Mouse (Mus musculus) midbrain, postnatal 0 days (tissue): ENCODE measurements around the gene Dyrk1a. TPM values are rescaled to one million over a fixed set of nuclear protein-coding genes. Genes with fewer than 3 reads are reported as not detected.

Experiments
- ATAC-seq: fragments of 200-750 bp; cut with Nextera tagmentation; 2 replicates; pipeline ENCODE4 v1.8.0; 2017; ENCODE audit warnings: moderate number of reproducible peaks, mild to moderate bottlenecking, moderate TSS enrichment, moderate library complexity; ENCODE audit not compliant: low FRiP score
- DNase-seq: peaks from one replicate; pipeline ENCODE4 v3.0.0-alpha.2; 2015; ENCODE audit warnings: low spot score
- H3K27ac ChIP-seq: fragments of 300-500 bp; sonication (generic); 2 replicates; pipeline ENCODE4 v1.5.1; 2014; ENCODE audit warnings: low read depth, mild to moderate bottlenecking, low read length, mixed read lengths
- H3K27me3 ChIP-seq: fragments of 300-500 bp; sonication (generic); 2 replicates; pipeline ENCODE4 v1.6.1; 2014; ENCODE audit warnings: low read length, control low read depth, mixed read lengths; ENCODE audit not compliant: insufficient read depth
- H3K36me3 ChIP-seq: fragments of 300-500 bp; sonication (generic); 2 replicates; pipeline ENCODE4 v1.6.1; 2014; ENCODE audit warnings: low read length, control low read depth, mixed read lengths; ENCODE audit not compliant: insufficient read depth
- H3K4me1 ChIP-seq: fragments of 300-500 bp; sonication (generic); 2 replicates; pipeline ENCODE4 v1.6.1; 2014; ENCODE audit warnings: mild to moderate bottlenecking, control low read depth, antibody characterized with exemption, low read length, mixed read lengths; ENCODE audit not compliant: insufficient read depth
- H3K4me2 ChIP-seq: fragments of 300-500 bp; sonication (generic); 2 replicates; pipeline ENCODE4 v1.6.1; 2014; ENCODE audit warnings: low read depth, mild to moderate bottlenecking, low read length, mixed read lengths; ENCODE audit not compliant: poor library complexity, severe bottlenecking
- H3K4me3 ChIP-seq: fragments of 300-500 bp; sonication (generic); 2 replicates; pipeline ENCODE4 v1.5.1; 2014; ENCODE audit warnings: low read depth, mild to moderate bottlenecking, low read length, moderate library complexity
- H3K9ac ChIP-seq: fragments of 300-500 bp; sonication (generic); replicated peaks from 2 replicates; pipeline ENCODE4 v1.6.1; 2014; ENCODE audit warnings: mild to moderate bottlenecking, low read length, moderate library complexity, mixed read lengths; ENCODE audit not compliant: poor library complexity, severe bottlenecking
- H3K9me3 ChIP-seq: fragments of 300-500 bp; sonication (generic); 2 replicates; pipeline ENCODE4 v1.6.1; 2016; ENCODE audit warnings: low read length, control low read depth
- CTCF ChIP-seq: IDR thresholded peaks from 2 replicates; pipeline ENCODE4 v1.5.1; 2016; ENCODE audit warnings: antibody characterized with exemption, mild to moderate bottlenecking
- WGBS: fragments of 180-500 bp; shearing (Covaris S2); extraction: QIAGEN DNeasy Blood & Tissue Kit; methylation state at CpG from one replicate; pipeline ENCODE4 v1.1.7; 2014; 5-methylcytosine and 5-hydroxymethylcytosine counted together
- polyA plus RNA-seq: library from polyadenylated mRNA; unstranded; fragments of >200 nt; fragmentation: Nextera tagmentation; extraction: Ambion mirVana; gene quantifications from 2 replicates; pipeline ENCODE4 v1.2.1, GENCODE M21; 2015
- total RNA-seq: library from RNA; depleted of rRNA; stranded (reverse); fragments of >200 nt; gene quantifications from 2 replicates; pipeline ENCODE4 v1.2.3, GENCODE M21; 2014

The Dyrk1a gene
- total and polyA plus RNA-seq, 2 experiments from 2014 or later = 13.7 to 94.2 TPM

DNA sequence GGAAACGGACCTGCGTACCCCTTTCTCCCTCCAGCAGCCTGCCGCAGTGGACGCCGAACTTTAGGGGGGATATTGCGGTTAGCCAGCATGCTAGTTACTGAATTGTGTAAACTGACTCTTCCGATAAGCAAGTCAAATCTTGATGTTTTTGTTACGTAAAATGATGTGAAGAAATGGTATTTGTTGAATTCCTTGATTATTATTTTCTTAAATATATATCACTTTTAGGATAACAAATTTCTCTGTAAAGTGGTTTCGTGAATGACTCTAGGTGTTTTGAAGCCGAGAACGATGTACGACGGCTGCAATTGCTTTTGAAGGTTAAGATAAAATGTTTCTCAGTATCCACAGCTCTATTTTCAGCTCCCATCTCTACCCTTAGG lies 42.7 kb upstream of the Dyrk1a start:
- H3K4me2 ChIP-seq = peak overlapping the region; percentile 63
- no peak for TF ChIP-seq CTCF
- no peaks in the 10 kb centered on the region for H3K27me3 ChIP-seq
- DNase-seq (no peak), ATAC-seq (no peak)
- peak overlapping the region; percentile 96 for H3K27ac ChIP-seq
- H3K4me3 ChIP-seq = peak overlapping the region; percentile 79
- H3K4me1 ChIP-seq = 0 out of 2 replicates have a peak, but pooled peaks cover 6% of the 10 kb centered on the region
- peak overlapping the region; percentile 95 for H3K9ac ChIP-seq
- no peaks in the 10 kb centered on the region for H3K36me3 ChIP-seq
- WGBS = 4% methylated on average over 13 of the region's 13 CpGs
- H3K9me3 ChIP-seq = no peaks in the 10 kb centered on the region

- Histone ChIP-seq H3K4me2 (peak overlapping the region; percentile 63), H3K9me3 (no peaks in the 10 kb centered on the region), H3K9ac (peak overlapping the region; percentile 95), H3K27me3 (no peaks in the 10 kb centered on the region), H3K4me1 (0 out of 2 replicates have a peak, but pooled peaks cover 6% of the 10 kb centered on the region), H3K27ac (peak overlapping the region; percentile 96), H3K4me3 (peak overlapping the region; percentile 79), H3K36me3 (no peaks in the 10 kb centered on the region)
- WGBS = 61% methylated on average over 3 of the region's 3 CpGs
- DNase-seq (no peak), ATAC-seq (no peak)
- no peak for TF ChIP-seq CTCF
These were observed 42.3 kb upstream of the Dyrk1a start for GRCm38 (mm10) chr16:94527546-94527945.

DNA sequence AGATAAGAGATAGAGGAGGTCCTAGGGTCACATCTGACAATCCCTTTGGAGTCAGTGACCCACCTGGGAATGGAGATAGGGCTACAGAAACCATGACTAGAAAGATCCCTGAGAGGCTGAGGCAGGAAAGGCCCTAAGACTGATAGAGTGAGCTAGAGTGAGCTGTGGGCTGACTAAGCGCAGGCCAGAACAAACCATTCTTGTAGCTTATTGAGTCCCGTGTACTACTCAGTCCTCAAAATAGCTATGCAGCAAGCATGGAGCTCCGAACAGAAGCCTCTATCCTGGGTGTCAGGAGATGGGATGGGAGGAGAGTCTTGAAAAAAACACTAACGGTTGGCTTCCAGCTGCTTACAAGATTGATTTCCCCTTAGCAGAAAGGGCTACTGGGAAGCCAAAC lies 38.5 kb upstream of the Dyrk1a start:
- ATAC-seq (no peak), DNase-seq (no peak)
- 90% methylated on average over 4 of the region's 4 CpGs for WGBS

DNA sequence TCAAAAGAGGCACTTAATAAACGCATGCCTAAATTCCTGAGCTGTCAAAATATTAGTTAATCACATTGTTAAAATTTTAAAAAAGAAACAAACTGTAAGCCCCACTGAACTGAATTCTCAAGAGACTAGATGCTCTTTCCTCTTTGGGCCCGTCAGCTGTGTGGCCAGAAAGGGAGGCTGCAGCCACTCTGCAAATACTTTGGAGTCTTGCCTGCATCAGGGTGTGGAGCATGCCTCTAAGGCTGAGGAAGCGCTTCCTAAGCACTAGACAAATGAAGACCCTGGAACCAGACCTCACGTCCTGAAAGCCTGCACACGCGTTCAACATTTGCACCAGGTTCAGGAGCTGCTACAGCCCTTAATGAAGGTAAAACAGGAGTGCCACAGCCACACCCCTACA lies 36.1 kb upstream of the Dyrk1a start:
- no peak overlapping the region for H3K4me2 ChIP-seq
- H3K9ac ChIP-seq = no peak overlapping the region
- no peak overlapping the region for H3K4me3 ChIP-seq
- H3K4me1 ChIP-seq = no peaks in the 10 kb centered on the region
- H3K36me3 ChIP-seq = no peaks in the 10 kb centered on the region
- no peaks in the 10 kb centered on the region for H3K27me3 ChIP-seq
- 81% methylated on average over 6 of the region's 6 CpGs for WGBS
- TF ChIP-seq CTCF = no peak
- H3K9me3 ChIP-seq = no peaks in the 10 kb centered on the region
- no peak for DNase-seq
- H3K27ac ChIP-seq = no peak overlapping the region
- no peak for ATAC-seq

More for the DNA sequence above, 38.5 kb upstream of the Dyrk1a start:
- Histone ChIP-seq H3K36me3 (no peaks in the 10 kb centered on the region), H3K27me3 (no peaks in the 10 kb centered on the region), H3K4me1 (no peaks in the 10 kb centered on the region), H3K27ac (no peak overlapping the region), H3K4me2 (no peak overlapping the region), H3K4me3 (no peak overlapping the region), H3K9ac (no peak overlapping the region), H3K9me3 (no peaks in the 10 kb centered on the region)
- no peak for TF ChIP-seq CTCF

- ATAC-seq = no peak
- H3K36me3 ChIP-seq = no peaks in the 10 kb centered on the region
- WGBS = 92% methylated on average over 5 of the region's 5 CpGs
These were observed 34.1 kb upstream of the Dyrk1a start for GRCm38 (mm10) chr16:94535716-94536115.

DNA sequence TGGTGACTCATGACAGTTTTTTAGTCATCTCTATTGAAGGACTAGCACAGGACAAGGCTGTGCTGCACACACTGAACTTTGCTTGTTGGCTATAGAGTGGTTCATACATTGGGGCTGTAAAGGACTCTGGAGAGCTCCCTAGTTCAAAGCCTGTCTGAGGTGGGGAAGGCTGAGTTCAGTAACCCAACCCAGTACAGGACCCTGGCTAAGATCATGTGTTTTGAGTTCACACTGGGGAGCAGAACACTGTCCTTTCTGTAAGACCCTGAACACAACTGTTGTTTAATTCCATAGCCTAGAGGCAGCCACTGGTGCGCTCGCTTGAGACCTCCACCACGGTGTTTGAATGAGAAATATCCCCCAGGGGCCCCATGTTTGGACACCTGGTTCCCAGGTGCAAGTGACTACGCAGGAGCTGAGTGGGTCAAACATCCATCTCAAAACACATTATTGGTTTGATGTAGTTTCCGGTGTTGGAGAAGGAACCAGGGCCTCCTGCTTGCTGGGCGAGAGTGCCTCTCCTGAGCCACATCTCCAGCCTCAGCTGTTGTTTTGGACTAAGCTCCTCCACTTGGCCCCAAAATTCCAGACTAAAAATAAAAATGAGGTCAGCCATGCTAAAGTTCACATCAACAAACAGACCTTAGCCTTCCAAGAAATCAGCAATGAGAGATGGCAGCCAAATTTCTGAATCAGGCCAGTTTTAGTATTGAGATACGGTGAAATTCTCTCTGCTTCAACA lies 33.2 kb upstream of the Dyrk1a start:
- Histone ChIP-seq H3K27ac (no peak overlapping the region), H3K36me3 (no peaks in the 10 kb centered on the region), H3K9ac (no peak overlapping the region), H3K27me3 (no peaks in the 10 kb centered on the region), H3K4me2 (no peak overlapping the region), H3K4me3 (no peak overlapping the region), H3K4me1 (no peaks in the 10 kb centered on the region), H3K9me3 (no peaks in the 10 kb centered on the region)
- 84% methylated on average over 7 of the region's 7 CpGs for WGBS
- DNase-seq = no peak
- no peak for ATAC-seq
- TF ChIP-seq CTCF = no peak

More at GRCm38 (mm10) chr16:94535716-94536115, 34.1 kb upstream of the Dyrk1a start:
- no peak overlapping the region for H3K9ac ChIP-seq
- H3K4me3 ChIP-seq = no peak overlapping the region
- no peak overlapping the region for H3K4me2 ChIP-seq
- H3K9me3 ChIP-seq = no peaks in the 10 kb centered on the region
- H3K27me3 ChIP-seq = no peaks in the 10 kb centered on the region
- no peak for TF ChIP-seq CTCF
- no peak for DNase-seq
- H3K27ac ChIP-seq = no peak overlapping the region
- no peaks in the 10 kb centered on the region for H3K4me1 ChIP-seq
